Comparison of ENCODE assay signal across 9 mouse cellular contexts in genomic region chr5:24351701-24352171, GRCm38 (mm10). TPM values are rescaled to one million over a fixed set of nuclear protein-coding genes. Genes with fewer than 3 reads are reported as not detected.
DNase-seq lines count a peak whose midpoint lies in the region; ATAC-seq and TF ChIP-seq lines count a peak whose summit lies in the region.
"Had no signal": no experiment of that assay in that cellular context is flagged by ENCODE, and none has a peak within 500 bp of the region (broad histone marks: within the 10 kb centered on the region; RNA-seq: fewer than 3 reads in every experiment).

No protein-coding gene starts in this region.

- peak overlapping the region; percentile 42 for H3ac ChIP-seq in C2C12 (ENCODE audit: control insufficient read depth, insufficient read length, low read depth)

- H3K27ac ChIP-seq in embryonic facial prominence, embryonic 15.5 days (replicated peaks), result peak overlapping the region; percentile 74
- peak overlapping the region; percentile 98 for H3K27ac ChIP-seq in heart, embryonic 11.5 days (ENCODE audit: low read depth, low read length)
- H3K27ac ChIP-seq in kidney, embryonic 16.5 days (ENCODE audit: low read length), result peak overlapping the region; percentile 90
- H3K27ac ChIP-seq in limb, embryonic 15.5 days, result peak overlapping the region; percentile 74
- H3K27ac ChIP-seq in thymus, adult 2 months (ENCODE audit: control insufficient read depth, insufficient read depth, low read length), result peak overlapping the region; percentile 16; the same call in 1 of the 2 replicates

- H3K27me3 ChIP-seq in C2C12 (ENCODE audit: control insufficient read depth, insufficient read depth, insufficient read length), result peaks cover 3% of the 10 kb centered on the region
- H3K27me3 ChIP-seq in embryonic facial prominence, embryonic 15.5 days, result peaks cover 61% of the 10 kb centered on the region
- H3K27me3 ChIP-seq in heart, embryonic 11.5 days (ENCODE audit: control insufficient read depth, insufficient read depth, low read length), result peaks cover 7% of the 10 kb centered on the region
- peaks cover 21% of the 10 kb centered on the region for H3K27me3 ChIP-seq in kidney, embryonic 16.5 days (ENCODE audit: insufficient read depth, low read length)
- peaks cover 77% of the 10 kb centered on the region for H3K27me3 ChIP-seq in limb, embryonic 15.5 days
- H3K27me3 ChIP-seq in thymus, adult 2 months (ENCODE audit: control insufficient read depth, insufficient read depth, low read length), result no peaks in the 10 kb centered on the region

- peak overlapping the region; percentile 25 for H3K4me3 ChIP-seq in C2C12 (ENCODE audit: insufficient read depth, poor library complexity, severe bottlenecking)
- H3K4me3 ChIP-seq in embryonic facial prominence, embryonic 15.5 days (replicated peaks), result peak overlapping the region; percentile 60
- peak overlapping the region; percentile 82 for H3K4me3 ChIP-seq in heart, embryonic 11.5 days (ENCODE audit: low read depth, low read length)
- H3K4me3 ChIP-seq in kidney, embryonic 16.5 days (ENCODE audit: low read length), result peak overlapping the region; percentile 69
- H3K4me3 ChIP-seq in limb, embryonic 15.5 days, result peak overlapping the region; percentile 62
- H3K4me3 ChIP-seq in thymus, adult 2 months (ENCODE audit: control insufficient read depth, insufficient read depth, low read length), result peak overlapping the region; percentile 56

- H3K4me2 ChIP-seq in embryonic facial prominence, embryonic 15.5 days (replicated peaks), result peak overlapping the region; percentile 99
- H3K4me2 ChIP-seq in heart, embryonic 11.5 days, result peak overlapping the region; percentile 92
- peak overlapping the region; percentile 97 for H3K4me2 ChIP-seq in kidney, embryonic 16.5 days (replicated peaks; ENCODE audit: low read depth, low read length)
- peak overlapping the region; percentile 99 for H3K4me2 ChIP-seq in limb, embryonic 15.5 days

- peaks cover 44% of the 10 kb centered on the region for H3K4me1 ChIP-seq in embryonic facial prominence, embryonic 15.5 days
- H3K4me1 ChIP-seq in heart, embryonic 11.5 days (ENCODE audit: control insufficient read depth, insufficient read depth, low read length), result peaks cover 57% of the 10 kb centered on the region
- H3K4me1 ChIP-seq in kidney, embryonic 16.5 days (ENCODE audit: insufficient read depth, low read length), result peaks cover 60% of the 10 kb centered on the region
- peaks cover 44% of the 10 kb centered on the region for H3K4me1 ChIP-seq in limb, embryonic 15.5 days
- H3K4me1 ChIP-seq in thymus, adult 2 months (replicated peaks; ENCODE audit: control insufficient read depth, insufficient read depth, low read length), result peaks cover 48% of the 10 kb centered on the region

- H3K9ac ChIP-seq in embryonic facial prominence, embryonic 15.5 days, result peak overlapping the region; percentile 3; the same call in 1 of the 2 replicates
- H3K9ac ChIP-seq in heart, embryonic 11.5 days (ENCODE audit: low read depth, low read length), result peak overlapping the region; percentile 94
- H3K9ac ChIP-seq in kidney, embryonic 16.5 days (replicated peaks; ENCODE audit: low read length), result peak overlapping the region; percentile 75
- peak overlapping the region; percentile 50 for H3K9ac ChIP-seq in limb, embryonic 15.5 days

- no peaks in the 10 kb centered on the region for H3K79me2 ChIP-seq in C2C12 (ENCODE audit: control insufficient read depth, insufficient read depth)

- peak; percentile 84 for ATAC-seq in embryonic facial prominence, embryonic 15.5 days (ENCODE audit: insufficient number of reproducible peaks, low FRiP score, low TSS enrichment, low read depth)
- peak; percentile 64 for ATAC-seq in heart, embryonic 11.5 days (replicated peaks; ENCODE audit: insufficient number of reproducible peaks, low FRiP score, low TSS enrichment)
- ATAC-seq in kidney, embryonic 16.5 days (ENCODE audit: low FRiP score, low TSS enrichment), result peak; percentile 74
- ATAC-seq in limb, embryonic 15.5 days (ENCODE audit: insufficient number of reproducible peaks, low FRiP score, low TSS enrichment, low read depth), result peak; percentile 62; the same call in 1 of the 2 replicates
- ATAC-seq: Patski had no signal

- H3K9me3 ChIP-seq in embryonic facial prominence, embryonic 15.5 days (replicated peaks), result no peaks in the 10 kb centered on the region
- H3K9me3 ChIP-seq in heart, embryonic 11.5 days (replicated peaks; ENCODE audit: control insufficient read depth, low read length), result no peaks in the 10 kb centered on the region
- no peaks in the 10 kb centered on the region for H3K9me3 ChIP-seq in kidney, embryonic 16.5 days (ENCODE audit: low read length)
- no peaks in the 10 kb centered on the region for H3K9me3 ChIP-seq in limb, embryonic 15.5 days

- no peaks in the 10 kb centered on the region for H3K36me3 ChIP-seq in C2C12 (ENCODE audit: control insufficient read depth, insufficient read depth)
- H3K36me3 ChIP-seq in embryonic facial prominence, embryonic 15.5 days, result no peaks in the 10 kb centered on the region
- H3K36me3 ChIP-seq in heart, embryonic 11.5 days (ENCODE audit: control insufficient read depth, insufficient read depth, low read length), result no peaks in the 10 kb centered on the region
- no peaks in the 10 kb centered on the region for H3K36me3 ChIP-seq in kidney, embryonic 16.5 days (ENCODE audit: insufficient read depth, low read length)
- H3K36me3 ChIP-seq in limb, embryonic 15.5 days, result no peaks in the 10 kb centered on the region
- no peaks in the 10 kb centered on the region for H3K36me3 ChIP-seq in thymus, adult 2 months (ENCODE audit: control insufficient read depth, insufficient read depth, low read length)

- peak; percentile 68 to 72 for DNase-seq in adrenal gland, postnatal 4 days (ENCODE audit: low spot score in 2 of 2)
- DNase-seq in neural tube, embryonic 10.5 days (ENCODE audit: extremely low spot score, low spot score), result peak; percentile 86
- DNase-seq in thymus, adult 2 months, result peak; percentile 90

- TF ChIP-seq CTCF in C2C12 (IDR thresholded peaks at IDR 0.05; ENCODE audit: control insufficient read depth, insufficient read depth, insufficient read length), result no peak
- TF ChIP-seq CTCF in thymus, adult 2 months (IDR thresholded peaks at IDR 0.05; ENCODE audit: borderline replicate concordance, control insufficient read depth, extremely low read depth, insufficient read depth, low read length, poor library complexity), result 0 out of 2 replicates have a peak, but pooled peaks have one; percentile 30

- under 1% methylated on average over 37 of the region's 41 CpGs for WGBS in embryonic facial prominence, embryonic 15.5 days
- WGBS in heart, embryonic 11.5 days (ENCODE audit: insufficient replicate concordance), result 1% methylated on average over 41 of the region's 41 CpGs
- 1% methylated on average over 32 of the region's 41 CpGs for WGBS in kidney, embryonic 16.5 days
- whole genome bisulfite sequencing in limb, embryonic 15.5 days, result 0% methylated on average over 25 of the region's 41 CpGs
- under 1% methylated on average over 37 of the region's 41 CpGs for WGBS in thymus, adult 2 months

- H3K79me3 ChIP-seq in C2C12 (ENCODE audit: low read depth), result no peaks in the 10 kb centered on the region

- peak; percentile 22; the same call in 1 of the 2 replicates for TF ChIP-seq POLR2A in thymus, adult 2 months (IDR thresholded peaks at IDR 0.05; ENCODE audit: control insufficient read depth, extremely low read depth, insufficient read depth, low read length, poor library complexity)

TF ChIP-seq in C2C12, 6 proteins besides CTCF, POLR2A, EP300 and RAD21 (continues in another document):
- TF ChIP-seq MYOG (IDR thresholded peaks at IDR 0.05; ENCODE audit: control insufficient read depth, extremely low read depth, insufficient read length) (no peak), FOSL1 (IDR thresholded peaks at IDR 0.05; ENCODE audit: insufficient read depth, low read length, poor library complexity, severe bottlenecking) (no peak), MYOD1 (IDR thresholded peaks at IDR 0.05; ENCODE audit: control insufficient read depth, insufficient read length, low read depth) (no peak)

RNA-seq across cellular contexts. Expression of gene Kcnh2, which starts 0.3 kb away (rescaled TPM):
- polyA plus RNA-seq in C2C12 (2012; fragmentation: generic; extraction: Trizol), result 3.1 TPM
- 10 to 100 TPM; 38.6 to 42.4 TPM for total RNA-seq in adrenal gland, postnatal 4 days (2021)
- 4.8 and 5.1 TPM in 2 replicates for polyA plus RNA-seq in embryonic facial prominence, embryonic 15.5 days (2015; fragmentation: Nextera tagmentation; extraction: Ambion mirVana)
- 19.4 and 20.8 TPM in 2 replicates for polyA plus RNA-seq in heart, embryonic 11.5 days (2014; fragmentation: Nextera tagmentation; extraction: Ambion mirVana)
- 5.9 and 6.5 TPM in 2 replicates for polyA plus RNA-seq in kidney, embryonic 16.5 days (2015; fragmentation: Nextera tagmentation; extraction: Ambion mirVana)
- polyA plus RNA-seq in limb, embryonic 15.5 days (2015; fragmentation: Nextera tagmentation; extraction: Ambion mirVana), result 3.5 and 4.9 TPM in 2 replicates
- polyA plus RNA-seq in thymus, adult 2 months (2012; rRNA removed), result 187 and 196 TPM in 2 replicates

RNA-seq across cellular contexts. Expression of gene Nos3, which starts 12.9 kb away (rescaled TPM):
- 0.13 TPM for polyA plus RNA-seq in C2C12 (2012; fragmentation: generic; extraction: Trizol)
- total RNA-seq in adrenal gland, postnatal 4 days (2021), result 10 to 100 TPM; 11.5 to 12.3 TPM
- 6.5 and 6.9 TPM in 2 replicates for polyA plus RNA-seq in embryonic facial prominence, embryonic 15.5 days (2015; fragmentation: Nextera tagmentation; extraction: Ambion mirVana)
- 21.5 and 30.4 TPM in 2 replicates for polyA plus RNA-seq in heart, embryonic 11.5 days (2014; fragmentation: Nextera tagmentation; extraction: Ambion mirVana)
- polyA plus RNA-seq in kidney, embryonic 16.5 days (2015; fragmentation: Nextera tagmentation; extraction: Ambion mirVana), result 19.7 and 20.3 TPM in 2 replicates
- 7.5 and 8.0 TPM in 2 replicates for polyA plus RNA-seq in limb, embryonic 15.5 days (2015; fragmentation: Nextera tagmentation; extraction: Ambion mirVana)
- polyA plus RNA-seq in thymus, adult 2 months (2012; rRNA removed), result 3.7 and 5.7 TPM in 2 replicates

RNA-seq across cellular contexts. Expression of gene Atg9b, which starts 40.2 kb away (rescaled TPM):
- polyA plus RNA-seq in C2C12 (2012; fragmentation: generic; extraction: Trizol), result 0.48 TPM
- total RNA-seq in adrenal gland, postnatal 4 days (2021), result under 1 TPM; 0.42 to 0.62 TPM
- 3.9 and 4.7 TPM in 2 replicates for polyA plus RNA-seq in embryonic facial prominence, embryonic 15.5 days (2015; fragmentation: Nextera tagmentation; extraction: Ambion mirVana)
- polyA plus RNA-seq in heart, embryonic 11.5 days (2014; fragmentation: Nextera tagmentation; extraction: Ambion mirVana), result 0.49 and 1.5 TPM in 2 replicates
- polyA plus RNA-seq in kidney, embryonic 16.5 days (2015; fragmentation: Nextera tagmentation; extraction: Ambion mirVana), result 1.0 and 1.7 TPM in 2 replicates
- polyA plus RNA-seq in limb, embryonic 15.5 days (2015; fragmentation: Nextera tagmentation; extraction: Ambion mirVana), result 2.0 and 2.8 TPM in 2 replicates
- 6.8 and 8.1 TPM in 2 replicates for polyA plus RNA-seq in thymus, adult 2 months (2012; rRNA removed)

RNA-seq across cellular contexts. Expression of gene Abcb8, which starts 41.7 kb away (rescaled TPM):
- 25.1 TPM for polyA plus RNA-seq in C2C12 (2012; fragmentation: generic; extraction: Trizol)
- 10 to 100 TPM; 73.9 to 84.8 TPM for total RNA-seq in adrenal gland, postnatal 4 days (2021)
- polyA plus RNA-seq in embryonic facial prominence, embryonic 15.5 days (2015; fragmentation: Nextera tagmentation; extraction: Ambion mirVana), result 40.7 and 47.0 TPM in 2 replicates
- polyA plus RNA-seq in heart, embryonic 11.5 days (2014; fragmentation: Nextera tagmentation; extraction: Ambion mirVana), result 44.6 and 53.1 TPM in 2 replicates
- polyA plus RNA-seq in kidney, embryonic 16.5 days (2015; fragmentation: Nextera tagmentation; extraction: Ambion mirVana), result 76.1 and 80.3 TPM in 2 replicates
- 38.9 and 46.5 TPM in 2 replicates for polyA plus RNA-seq in limb, embryonic 15.5 days (2015; fragmentation: Nextera tagmentation; extraction: Ambion mirVana)
- polyA plus RNA-seq in thymus, adult 2 months (2012; rRNA removed), result 78.2 and 85.0 TPM in 2 replicates

Comparison
In these comparisons a context has a peak if more than half of its experiments do, and no peak if none do; other contexts are left out.
1. Peak in every context shown above with its lines: DNase-seq, ATAC-seq, H3K4me3 ChIP-seq and H3K27ac ChIP-seq.
2. H3K4me3 ChIP-seq: peak in every context shown above with its lines; median percentile 82 in heart, embryonic 11.5 days; 69 in kidney, embryonic 16.5 days; 62 in limb, embryonic 15.5 days; 60 in embryonic facial prominence, embryonic 15.5 days; 56 in thymus, adult 2 months; 25 in C2C12.
3. H3K27ac ChIP-seq: peak in every context shown above with its lines; median percentile 98 in heart, embryonic 11.5 days; 90 in kidney, embryonic 16.5 days; 74 in embryonic facial prominence, embryonic 15.5 days; 74 in limb, embryonic 15.5 days; 16 in thymus, adult 2 months.
4. H3K9ac ChIP-seq: peak in every context shown above with its lines; median percentile 94 in heart, embryonic 11.5 days; 75 in kidney, embryonic 16.5 days; 50 in limb, embryonic 15.5 days; 3 in embryonic facial prominence, embryonic 15.5 days.